Mouse (Mus musculus) liver, adult 2 months (tissue): ENCODE measurements around the gene Tsc22d4.

Experiments used
- CTCF ChIP-seq: fragments of 200-500 bp; IDR thresholded peaks from 2 replicates; pipeline ENCODE4 v1.5.1; 2011; ENCODE audit warnings: low read depth, low read length, control low read depth
- POLR2A ChIP-seq: fragments of 200-500 bp; IDR thresholded peaks from 2 replicates; pipeline ENCODE4 v1.6.1; 2011; ENCODE audit warnings: low read length, control low read depth; ENCODE audit not compliant: insufficient read depth; ENCODE audit errors: extremely low read depth

DNA sequence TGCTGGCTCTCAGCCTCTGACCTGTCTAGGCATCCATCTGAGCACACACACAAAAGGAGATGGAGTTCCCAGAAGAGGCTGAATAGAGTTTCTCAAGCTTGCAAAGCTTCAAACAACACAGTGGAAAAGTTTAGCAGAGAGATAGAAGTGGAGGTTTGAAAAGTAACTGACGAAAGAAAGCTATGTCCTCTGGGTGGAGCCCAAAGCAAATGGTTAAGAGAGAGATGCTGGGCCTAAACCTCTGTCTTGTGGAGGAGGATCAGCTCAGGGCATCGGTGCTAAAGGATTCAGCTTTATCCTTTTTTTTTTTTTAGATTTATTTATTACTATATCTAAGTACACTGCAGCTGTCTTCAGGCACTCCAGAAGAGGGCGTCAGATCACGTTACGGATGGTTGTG lies 62.8 kb downstream of the Tsc22d4 start:
- no peak for TF ChIP-seq CTCF
- TF ChIP-seq POLR2A, result no peak
